Mouse (Mus musculus) stomach, postnatal 0 days (tissue): ENCODE measurements at regions not wholly inside any gene's neighbourhood (a gene's known extent, or its start where the extent isn't known, plus 50 kb on each side); places are given as distances from the start of the nearest gene placed in this dataset.
"Not testable (repeated sequence)": the region's sequence is repeated elsewhere in the genome, so short reads cannot be mapped to it uniquely, and the experiment has no call there.

Experiments used
- CTCF ChIP-seq: IDR thresholded peaks from 2 replicates; pipeline ENCODE4 v1.5.1; 2016; ENCODE audit warnings: antibody characterized with exemption, low read depth, mild to moderate bottlenecking, moderate library complexity
- EP300 ChIP-seq: optimal IDR thresholded peaks from 2 replicates; pipeline ENCODE3; 2016; ENCODE audit warnings: antibody characterized with exemption

DNA sequence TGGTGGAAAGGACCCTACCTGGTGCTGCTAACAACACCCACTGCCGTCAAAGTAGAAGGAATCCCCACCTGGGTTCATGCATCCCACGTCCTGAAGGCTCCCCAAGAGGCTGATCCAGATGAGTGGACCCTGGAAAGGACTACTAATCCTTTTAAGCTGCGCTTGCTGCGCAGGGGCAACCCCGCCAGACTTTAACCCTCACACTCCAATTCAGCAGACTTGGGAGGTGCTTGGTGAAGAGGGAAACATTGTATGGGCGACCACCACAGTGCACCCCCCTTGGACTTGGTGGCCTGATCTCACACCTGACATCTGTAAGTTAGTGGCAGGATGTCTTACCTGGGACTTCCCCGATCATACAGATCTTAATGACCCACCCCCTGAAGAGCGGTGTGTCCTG, 231.9 kb upstream of the Ywhaq start:
- TF ChIP-seq CTCF, EP300: not testable (repeated sequence)
